ENCODE assay signal across 35 mouse cellular contexts in the genomic region with DNA sequence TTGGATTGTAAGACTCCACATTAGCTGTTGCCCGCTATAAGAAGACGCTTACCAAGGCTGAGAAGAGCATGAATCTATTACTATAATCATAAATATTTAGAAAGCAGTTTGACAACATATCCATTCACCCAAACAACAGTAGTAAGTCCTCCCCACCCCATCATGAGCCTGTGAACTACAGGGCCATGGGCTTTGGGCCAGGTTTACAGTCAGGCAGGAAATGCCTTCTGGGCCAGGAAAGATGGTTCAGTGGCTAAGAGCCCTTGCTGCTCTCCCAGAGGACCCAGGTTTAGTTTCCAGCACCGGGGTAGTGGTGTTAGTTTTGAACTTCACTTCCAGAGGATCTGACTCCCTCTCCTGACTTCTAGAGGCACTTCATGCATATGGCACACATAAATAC.
"Had no signal": no experiment of that assay in that cellular context is flagged by ENCODE, and none has a peak within 500 bp of the region (broad histone marks: within the 10 kb centered on the region; RNA-seq: fewer than 3 reads in every experiment).

No protein-coding gene starts in this region.

- H3K36me3 ChIP-seq: heart, embryonic 10.5 days; heart, embryonic 12.5 days; heart, embryonic 13.5 days; heart, embryonic 15.5 days; hindbrain, embryonic 10.5 days; hindbrain, embryonic 12.5 days; hindbrain, embryonic 13.5 days; hindbrain, embryonic 15.5 days; intestine, embryonic 15.5 days; kidney, embryonic 15.5 days had no signal

- ATAC-seq: hindbrain, embryonic 16.5 days; hindbrain, postnatal 0 days; inflammation-experienced regulatory T-cells, adult 6 months; intestine, embryonic 15.5 days; intestine, embryonic 16.5 days; intestine, postnatal 0 days had no signal

- DNase-seq: heart, postnatal 10 days; heart, postnatal 14 days; heart, postnatal 36 days; heart, postnatal 4 days; kidney, adult 11 months; kidney, adult 18-20 months; kidney, adult 2 months; kidney, adult 8-10 months; kidney, adult 9 months; kidney, postnatal 10 days; kidney, postnatal 14 days; kidney, postnatal 25 days; kidney, postnatal 36 days; kidney, postnatal 4 days; layer of hippocampus, adult 9-11 months; layer of hippocampus, postnatal 36 days had no signal

- H3K4me3 ChIP-seq: heart, embryonic 10.5 days; heart, embryonic 12.5 days; heart, embryonic 13.5 days; heart, embryonic 15.5 days; hindbrain, embryonic 10.5 days; hindbrain, embryonic 12.5 days; hindbrain, embryonic 13.5 days; hindbrain, embryonic 15.5 days; intestine, embryonic 15.5 days; kidney, embryonic 15.5 days; layer of hippocampus, adult 2 months had no signal

- H3K9me3 ChIP-seq: heart, embryonic 10.5 days; heart, embryonic 12.5 days; heart, embryonic 13.5 days; heart, embryonic 15.5 days; hindbrain, embryonic 10.5 days; hindbrain, embryonic 12.5 days; hindbrain, embryonic 15.5 days; intestine, embryonic 15.5 days; kidney, embryonic 15.5 days had no signal

- H3K27ac ChIP-seq: heart, embryonic 10.5 days; heart, embryonic 13.5 days; heart, embryonic 15.5 days; hindbrain, embryonic 10.5 days; hindbrain, embryonic 12.5 days; hindbrain, embryonic 13.5 days; hindbrain, embryonic 14.5 days; hindbrain, embryonic 15.5 days; hindbrain, postnatal 0 days; intestine, embryonic 15.5 days; kidney, embryonic 15.5 days; kidney, postnatal 0 days; layer of hippocampus, adult 2 months had no signal

- H3K27me3 ChIP-seq: heart, embryonic 12.5 days; heart, embryonic 13.5 days; heart, embryonic 15.5 days; hindbrain, embryonic 12.5 days; hindbrain, embryonic 13.5 days; hindbrain, embryonic 15.5 days; intestine, embryonic 15.5 days; kidney, embryonic 15.5 days had no signal

- H3K9ac ChIP-seq: heart, embryonic 12.5 days; heart, embryonic 13.5 days; heart, embryonic 15.5 days; hindbrain, embryonic 12.5 days; hindbrain, embryonic 13.5 days; hindbrain, embryonic 14.5 days; hindbrain, embryonic 15.5 days; intestine, embryonic 15.5 days; kidney, embryonic 15.5 days had no signal

- H3K4me2 ChIP-seq: heart, embryonic 11.5 days; heart, embryonic 12.5 days; heart, embryonic 13.5 days; heart, embryonic 15.5 days; hindbrain, embryonic 12.5 days; hindbrain, embryonic 13.5 days; hindbrain, embryonic 14.5 days; hindbrain, embryonic 15.5 days; intestine, embryonic 15.5 days; kidney, embryonic 15.5 days had no signal

- H3K4me1 ChIP-seq: heart, embryonic 10.5 days; heart, embryonic 12.5 days; heart, embryonic 13.5 days; heart, embryonic 15.5 days; hindbrain, embryonic 10.5 days; hindbrain, embryonic 12.5 days; hindbrain, embryonic 13.5 days; hindbrain, embryonic 15.5 days; intestine, embryonic 15.5 days; kidney, embryonic 15.5 days had no signal
